Mouse (Mus musculus) macrophage (primary cell): Measurements from ENCODE around the gene Rps3a1. TPM values are rescaled to one million over a fixed set of nuclear protein-coding genes. Genes with fewer than 3 reads are reported as not detected.

Source experiments
- H3K27ac ChIP-seq: fragments of 350-480 bp; formaldehyde crosslinking; 2 replicates; pipeline ENCODE4 v1.9.0; 2021
- H3K36me3 ChIP-seq: fragments of 350-480 bp; formaldehyde crosslinking; 2 replicates; pipeline ENCODE4 v1.9.0; 2021; ENCODE audit errors: inconsistent target
- H3K4me3 ChIP-seq: fragments of 350-480 bp; formaldehyde crosslinking; 2 replicates; pipeline ENCODE4 v1.9.0; 2021; ENCODE audit errors: inconsistent target
- H3K79me2 ChIP-seq: fragments of 350-480 bp; formaldehyde crosslinking; 2 replicates; pipeline ENCODE4 v1.9.0; 2021; ENCODE audit errors: inconsistent target
- WGBS: methylation state at CpG from one replicate; pipeline ENCODE4 v1.1.7; 2026; ENCODE audit warnings: inconsistent platforms; ENCODE audit not compliant: missing documents; 5-methylcytosine and 5-hydroxymethylcytosine counted together
- polyA plus RNA-seq: library from polyadenylated mRNA; stranded (reverse); fragments of 250-400 nt; gene quantifications from 3 replicates; pipeline ENCODE4 v1.2.4, GENCODE M21; 2018; ENCODE audit warnings: inconsistent platforms
- total RNA-seq, 78 experiments: library from RNA; depleted of rRNA; stranded (reverse); fragments of 250-400 nt; gene quantifications; 1 replicate in 9 of 78; 2 replicates in 24 of 78; 3 replicates in 43 of 78; 4 replicates in 2 of 78; pipeline ENCODE4 v1.2.4; 2018; ENCODE audit warnings: inconsistent platforms in 56 of 78

Rps3a1 gene
- 100 to 1,000 TPM in 1 of 26 experiments, 10 to 100 TPM in 25; 25.2 to 226 (median 42.1) TPM for total RNA-seq (2018; cell fraction: chromatin; rRNA removed)
- 1,000 to 10,000 TPM in 13 of 26 experiments, 100 to 1,000 TPM in 13; 702 to 1,793 (median 977) TPM for total RNA-seq (2018; cell fraction: cytosol; rRNA removed)
- 100 to 1,000 TPM; 123 to 276 (median 187) TPM for total RNA-seq (2018; cell fraction: nucleus; rRNA removed)
- 1,233 to 1,328 TPM (median 1,244 TPM) in 3 replicates for polyA plus RNA-seq

GRCm38 (mm10) chr3:86142263-86142933, at the start of gene Rps3a1:
Rps3a1 (minus strand) TSS chr3:86142702.
- under 1% methylated on average over 67 of the region's 77 CpGs for WGBS
- Histone ChIP-seq H3K27ac (peak within 1 kb of the TSS; percentile 71), H3K4me3 (peak within 1 kb of the TSS; percentile 98), H3K36me3 (peaks cover 35% of the 10 kb centered on the region; the same call in 1 of the 2 replicates), H3K79me2 (peaks cover 26% of the 10 kb centered on the region)

GRCm38 (mm10) chr3:86187736-86188389, 45.4 kb upstream of the Rps3a1 start:
- WGBS, result 73% methylated on average over 5 of the region's 5 CpGs
- Histone ChIP-seq H3K4me3 (no peak overlapping the region), H3K27ac (no peak overlapping the region), H3K79me2 (no peaks in the 10 kb centered on the region), H3K36me3 (no peaks in the 10 kb centered on the region)

- Histone ChIP-seq H3K4me3 (no peak overlapping the region), H3K79me2 (no peaks in the 10 kb centered on the region), H3K36me3 (no peaks in the 10 kb centered on the region), H3K27ac (no peak overlapping the region)
- 87% methylated on average over 7 of the region's 7 CpGs for WGBS
These were observed 42.0 kb upstream of the Rps3a1 start for GRCm38 (mm10) chr3:86184546-86184945.

GRCm38 (mm10) chr3:86181107-86181506, 38.6 kb upstream of the Rps3a1 start:
- no peaks in the 10 kb centered on the region for H3K36me3 ChIP-seq
- 90% methylated on average over 5 of the region's 5 CpGs for WGBS
- no peak overlapping the region for H3K27ac ChIP-seq
- no peaks in the 10 kb centered on the region for H3K79me2 ChIP-seq
- no peak overlapping the region for H3K4me3 ChIP-seq

GRCm38 (mm10) chr3:86179714-86180113, 37.2 kb upstream of the Rps3a1 start:
- Histone ChIP-seq H3K36me3 (no peaks in the 10 kb centered on the region), H3K79me2 (no peaks in the 10 kb centered on the region), H3K4me3 (no peak overlapping the region), H3K27ac (no peak overlapping the region)
- 77% methylated on average over 7 of the region's 7 CpGs for WGBS

GRCm38 (mm10) chr3:86168841-86169425, 26.4 kb upstream of the Rps3a1 start:
- Histone ChIP-seq H3K27ac (no peak overlapping the region), H3K36me3 (no peaks in the 10 kb centered on the region), H3K79me2 (no peaks in the 10 kb centered on the region), H3K4me3 (no peak overlapping the region)
- 30% methylated on average over 8 of the region's 8 CpGs for WGBS

GRCm38 (mm10) chr3:86149521-86149920, 7.0 kb upstream of the Rps3a1 start:
- no peak overlapping the region for H3K4me3 ChIP-seq

GRCm38 (mm10) chr3:86149063-86149462, 6.6 kb upstream of the Rps3a1 start:
- Histone ChIP-seq H3K36me3 (no peaks in the 10 kb centered on the region), H3K27ac (no peak overlapping the region), H3K4me3 (no peak overlapping the region), H3K79me2 (no peaks in the 10 kb centered on the region)
- WGBS, result 96% methylated on average over 6 of the region's 6 CpGs

More at GRCm38 (mm10) chr3:86149521-86149920, 7.0 kb upstream of the Rps3a1 start:
- 96% methylated on average over 9 of the region's 9 CpGs for WGBS
- Histone ChIP-seq H3K36me3 (no peaks in the 10 kb centered on the region), H3K27ac (no peak overlapping the region), H3K79me2 (no peaks in the 10 kb centered on the region)

GRCm38 (mm10) chr3:86143343-86143742, 841 bp upstream of the Rps3a1 start:
- Histone ChIP-seq H3K27ac (peak overlapping the region; percentile 45), H3K4me3 (peak overlapping the region; percentile 29; the same call in 1 of the 2 replicates), H3K36me3 (peaks cover 27% of the 10 kb centered on the region; the same call in 1 of the 2 replicates), H3K79me2 (peaks cover 26% of the 10 kb centered on the region)
- 89% methylated on average over 6 of the region's 6 CpGs for WGBS

- WGBS, result 3% methylated on average over 6 of the region's 6 CpGs
- peak overlapping the region; percentile 29 for H3K4me3 ChIP-seq
- H3K27ac ChIP-seq, result peak overlapping the region; percentile 45
- peaks cover 31% of the 10 kb centered on the region; the same call in 1 of the 2 replicates for H3K36me3 ChIP-seq
- H3K79me2 ChIP-seq, result peaks cover 26% of the 10 kb centered on the region
These were observed 424 bp upstream of the Rps3a1 start for GRCm38 (mm10) chr3:86142934-86143317.

- Histone ChIP-seq H3K79me2 (peaks cover 26% of the 10 kb centered on the region), H3K36me3 (peaks cover 38% of the 10 kb centered on the region; the same call in 1 of the 2 replicates), H3K4me3 (peak overlapping the region; percentile 98), H3K27ac (peak overlapping the region; percentile 71)
- 0% methylated on average over 18 of the region's 18 CpGs for WGBS
These were observed 628 bp downstream of the Rps3a1 start for GRCm38 (mm10) chr3:86141886-86142262.

- 2% methylated on average over 6 of the region's 7 CpGs for WGBS
- Histone ChIP-seq H3K79me2 (peaks cover 26% of the 10 kb centered on the region), H3K4me3 (peak overlapping the region; percentile 98), H3K27ac (peak overlapping the region; percentile 71), H3K36me3 (peaks cover 44% of the 10 kb centered on the region; the same call in 1 of the 2 replicates)
These were observed 1.1 kb downstream of the Rps3a1 start for GRCm38 (mm10) chr3:86141366-86141765.

GRCm38 (mm10) chr3:86139660-86140059, 2.8 kb downstream of the Rps3a1 start:
- Histone ChIP-seq H3K27ac (no peak overlapping the region), H3K79me2 (peaks cover 26% of the 10 kb centered on the region), H3K36me3 (peaks cover 47% of the 10 kb centered on the region; the same call in 1 of the 2 replicates), H3K4me3 (no peak overlapping the region)
- 100% methylated on average over 2 of the region's 4 CpGs for WGBS

- Histone ChIP-seq H3K27ac (no peak overlapping the region), H3K36me3 (peaks cover 47% of the 10 kb centered on the region; the same call in 1 of the 2 replicates), H3K4me3 (no peak overlapping the region), H3K79me2 (peaks cover 25% of the 10 kb centered on the region)
- 99% methylated on average over 6 of the region's 6 CpGs for WGBS
These were observed 5.4 kb downstream of the Rps3a1 start for GRCm38 (mm10) chr3:86136936-86137574.
